Mouse (Mus musculus) monocyte, adult 5-6 weeks (primary cell): Measurements from ENCODE around the gene Pam. TPM values are rescaled to one million over a fixed set of nuclear protein-coding genes. Genes with fewer than 3 reads are reported as not detected.

Experiments
- ATAC-seq: fragments of 153-309, 156-312 bp; replicated peaks from 2 replicates; pipeline ENCODE4 v1.8.0; 2017; ENCODE audit warnings: mild to moderate bottlenecking; ENCODE audit not compliant: low TSS enrichment, insufficient number of reproducible peaks, severe bottlenecking, poor library complexity, low FRiP score
- total RNA-seq: library from RNA; stranded (forward); fragments of 200-1000, 200-491, 200-594 nt; gene quantifications from 3 replicates; pipeline ENCODE4 v1.2.3, GENCODE M21; 2017

Pam gene
- total RNA-seq, 1 experiment from 2014 or later = 22.0 TPM

DNA sequence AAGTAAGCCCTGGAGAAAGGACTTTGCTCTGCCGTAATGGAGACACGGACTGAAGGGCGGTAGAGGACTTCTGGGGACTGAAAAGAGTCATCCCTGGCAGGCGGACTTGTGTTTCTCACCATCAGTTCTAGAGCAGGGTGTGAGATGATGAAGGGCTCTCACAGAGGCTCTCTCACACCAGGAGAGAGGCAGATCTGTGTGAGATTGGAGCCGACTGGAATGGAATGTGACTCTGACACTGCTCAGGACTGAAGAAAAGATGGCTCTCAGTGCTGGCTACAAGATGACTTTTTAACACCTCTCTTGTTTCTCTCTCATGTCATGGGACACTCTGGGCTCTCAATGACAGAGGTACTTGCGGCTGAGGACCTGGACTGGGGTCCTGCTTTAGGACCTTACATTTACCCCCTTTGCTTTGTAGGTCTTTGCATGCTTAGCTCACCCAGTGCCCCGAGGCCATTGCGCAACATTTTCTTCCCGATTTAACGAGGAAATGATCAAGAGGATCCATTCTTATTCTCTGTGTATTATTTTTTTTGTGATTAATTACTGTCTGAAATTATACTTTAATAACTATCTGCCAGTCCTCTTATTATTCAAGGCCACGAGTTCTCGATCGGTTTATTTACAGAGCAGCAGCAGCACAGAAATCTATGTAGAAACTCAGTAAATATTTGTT lies 10.7 kb downstream of the Pam start:
- ATAC-seq = no peak

DNA sequence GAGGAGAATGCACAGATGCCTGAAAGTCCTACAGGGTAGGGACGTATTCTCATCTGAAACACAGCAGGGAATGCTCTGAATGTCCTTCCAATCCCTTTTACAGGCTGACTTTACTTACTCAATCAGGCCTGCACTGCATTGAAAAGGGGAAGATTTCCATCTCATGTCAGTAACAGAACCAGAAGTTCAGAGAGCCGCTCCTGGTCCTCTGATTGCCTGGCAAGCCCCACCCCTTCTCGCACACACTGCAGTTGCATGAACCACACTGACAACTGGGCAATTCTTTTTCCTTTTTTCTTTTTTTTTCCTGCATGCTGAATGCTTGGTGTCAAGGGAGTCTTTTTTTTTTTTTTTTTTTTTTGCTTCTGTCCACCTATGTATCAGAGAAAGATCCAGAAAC lies 11.9 kb downstream of the Pam start:
- no peak for ATAC-seq

DNA sequence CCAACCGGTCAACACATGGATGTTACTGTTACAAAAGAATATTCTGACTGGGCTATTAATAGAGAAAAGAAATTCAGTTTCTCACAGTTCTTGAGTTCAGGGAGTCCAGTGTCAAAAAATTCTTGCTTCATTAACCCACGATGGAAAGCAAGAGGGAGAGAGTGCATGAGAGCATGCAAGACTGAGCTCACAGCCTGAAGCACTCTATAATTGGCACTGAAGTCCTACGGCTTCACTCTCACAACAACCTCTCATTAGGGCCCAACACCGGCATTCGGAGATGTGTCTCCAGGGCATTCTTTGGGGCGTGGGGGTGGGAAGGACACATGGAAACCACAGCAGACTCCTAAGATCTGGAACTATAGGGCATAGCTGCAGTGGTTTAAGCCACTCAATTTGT lies 12.5 kb downstream of the Pam start:
- ATAC-seq = no peak

DNA sequence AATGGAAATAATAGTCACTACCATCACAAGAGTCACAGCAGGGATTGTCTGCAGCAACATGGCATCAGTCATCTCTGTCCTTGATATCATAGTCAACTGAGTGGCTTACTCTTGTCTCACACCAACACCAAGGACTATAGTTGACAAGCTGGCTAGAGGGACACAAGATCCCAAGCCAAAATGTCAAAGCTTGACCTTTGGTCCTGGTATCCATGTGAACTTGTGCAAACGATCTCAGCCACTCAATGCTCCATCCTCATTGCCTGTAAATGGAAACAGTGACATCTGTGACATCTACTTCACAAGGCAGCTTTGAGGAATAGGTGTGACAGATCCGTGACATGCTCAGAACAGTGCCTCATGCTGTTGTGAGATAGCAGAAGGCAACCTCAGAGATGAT lies 15.0 kb downstream of the Pam start:
- no peak for ATAC-seq

DNA sequence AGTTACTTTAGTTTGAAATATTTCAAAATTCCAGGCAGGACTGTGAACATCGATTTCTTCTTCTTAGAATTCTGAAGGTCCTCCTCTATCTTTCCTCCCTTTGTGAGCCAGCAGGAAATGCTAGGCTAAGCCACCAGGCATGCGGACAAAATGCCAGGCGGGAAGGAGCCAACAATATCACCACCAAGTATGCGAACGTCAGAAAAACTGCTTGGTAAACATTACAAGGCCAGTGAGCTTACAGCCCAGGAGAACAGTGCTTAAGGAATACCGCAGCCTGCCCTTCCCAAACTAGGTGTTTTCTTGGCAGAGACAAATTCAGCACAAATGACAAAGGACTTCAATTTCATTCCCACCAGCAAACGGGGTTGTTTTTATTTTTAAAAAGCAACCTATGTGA lies 15.8 kb downstream of the Pam start:
- no peak for ATAC-seq

DNA sequence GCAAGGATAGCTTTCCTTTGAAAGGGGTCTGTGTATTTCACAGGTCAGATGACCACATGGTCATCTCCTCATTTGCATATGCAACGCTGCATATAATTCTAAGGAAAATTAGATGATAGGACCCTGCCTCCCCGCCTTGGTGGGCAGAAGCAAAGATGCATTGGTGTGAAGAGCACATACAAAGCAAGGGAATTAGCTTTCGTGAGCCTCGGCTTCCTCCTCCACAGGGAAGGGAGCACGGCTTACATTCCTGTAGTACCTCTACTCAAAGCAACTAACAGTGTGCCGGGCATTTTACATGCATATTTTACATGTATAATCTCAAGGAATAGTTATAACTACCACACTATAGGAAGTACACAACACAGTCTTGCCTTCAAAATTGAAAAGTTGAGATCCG lies 16.7 kb downstream of the Pam start:
- ATAC-seq = no peak

DNA sequence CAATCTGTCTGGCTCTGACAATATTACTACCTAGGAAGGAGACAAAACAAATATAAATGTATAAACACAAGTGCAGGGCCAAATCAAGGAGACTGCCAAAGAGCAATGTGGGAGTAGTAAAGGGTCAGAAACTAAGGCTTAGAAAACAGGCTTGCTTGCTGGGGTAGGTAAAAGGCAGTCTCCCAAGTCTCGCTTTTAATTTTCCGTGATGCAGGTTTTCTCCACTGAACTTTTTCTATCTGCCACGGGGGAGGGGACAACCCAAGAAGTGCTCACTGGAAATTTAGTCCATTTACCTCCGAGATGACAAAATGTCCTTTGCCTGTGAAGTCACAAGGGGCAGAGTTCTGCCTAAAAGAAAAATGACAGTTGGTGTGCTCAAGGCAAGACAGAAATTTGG lies 21.6 kb downstream of the Pam start:
- no peak for ATAC-seq

DNA sequence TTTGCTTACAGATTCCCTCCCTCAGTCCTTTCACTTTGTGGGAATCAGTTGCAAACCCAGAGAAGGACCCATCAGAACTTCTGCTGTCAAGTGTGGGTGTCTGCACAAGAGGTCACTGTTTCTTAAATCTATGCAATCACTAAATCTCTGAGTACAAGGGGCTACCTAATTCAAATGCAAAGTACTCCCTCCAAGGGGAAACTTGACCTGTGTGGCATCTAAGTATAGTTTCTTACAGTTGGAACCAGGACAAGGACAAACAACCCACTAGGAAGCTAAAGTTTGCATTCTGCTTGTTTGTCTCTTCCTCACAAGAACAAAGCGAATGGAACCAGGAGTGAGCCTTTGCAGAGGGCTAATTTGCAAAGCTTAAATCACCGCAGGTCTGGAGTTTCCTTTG lies 22.3 kb downstream of the Pam start:
- ATAC-seq = no peak

DNA sequence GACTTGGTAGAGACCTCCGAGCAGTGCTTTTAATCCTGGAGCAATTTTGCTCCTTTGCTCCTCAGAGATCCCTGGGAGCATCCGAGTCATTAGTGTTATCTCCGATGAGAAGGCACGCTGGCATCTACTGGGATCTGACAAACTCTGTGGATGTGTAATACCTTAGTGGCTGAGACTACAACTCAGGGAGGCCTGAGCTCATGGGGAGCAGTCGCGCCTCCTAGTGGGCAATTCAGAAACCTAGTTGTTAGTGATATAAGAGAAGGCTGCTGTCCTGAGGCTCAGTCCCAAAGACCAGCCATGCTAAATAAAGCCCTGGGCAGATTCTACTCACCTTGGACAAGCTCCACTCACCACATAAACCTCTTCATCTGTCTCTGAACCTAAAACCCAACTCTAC lies 23.4 kb downstream of the Pam start:
- ATAC-seq = no peak

DNA sequence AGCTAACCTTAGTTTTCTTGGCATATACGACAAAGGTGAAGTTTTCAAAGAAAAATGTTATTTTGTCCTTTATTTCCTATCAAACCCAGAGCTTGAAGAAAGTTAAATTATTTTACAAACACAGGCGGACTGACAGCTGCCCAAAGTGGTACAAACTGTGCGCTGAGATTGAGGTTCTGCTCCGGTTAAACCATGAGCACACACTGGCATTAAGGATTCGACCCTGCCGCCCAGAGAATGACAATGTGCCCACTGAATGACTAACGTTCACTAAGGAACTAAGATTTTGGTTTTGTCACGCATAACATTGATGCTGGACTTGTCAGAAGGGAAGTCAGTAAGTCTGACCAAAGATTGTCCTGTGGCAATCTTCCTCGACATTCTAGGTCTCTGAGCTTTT lies 24.0 kb downstream of the Pam start:
- ATAC-seq = no peak

DNA sequence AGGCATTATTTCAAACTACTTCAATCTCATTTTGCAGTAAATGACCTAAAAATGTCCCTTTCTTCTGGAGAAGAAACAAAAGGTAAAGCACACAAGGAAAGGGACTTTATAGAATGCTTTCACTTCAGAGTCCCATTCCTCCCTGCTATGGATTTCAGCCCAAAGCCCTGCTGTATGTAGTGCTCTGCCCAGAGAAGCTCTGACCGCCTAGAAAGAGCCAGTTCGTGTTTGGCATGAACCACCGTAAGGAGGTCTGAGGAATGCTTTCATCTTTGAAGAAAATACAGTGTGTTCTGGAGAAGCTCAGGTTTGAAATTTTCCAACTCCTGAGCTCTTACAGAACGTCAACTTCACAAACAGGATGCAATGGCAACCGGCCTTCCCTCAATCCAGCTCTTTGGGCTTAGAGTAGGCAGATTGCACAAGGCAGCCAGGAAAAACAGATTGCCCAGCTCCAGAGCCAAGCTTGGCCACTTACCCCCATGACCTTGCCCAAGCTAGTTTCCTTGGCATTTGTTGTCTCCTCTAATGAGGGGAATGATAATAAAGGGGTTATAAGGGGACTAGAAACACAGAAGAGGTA lies 24.6 kb downstream of the Pam start:
- no peak for ATAC-seq

DNA sequence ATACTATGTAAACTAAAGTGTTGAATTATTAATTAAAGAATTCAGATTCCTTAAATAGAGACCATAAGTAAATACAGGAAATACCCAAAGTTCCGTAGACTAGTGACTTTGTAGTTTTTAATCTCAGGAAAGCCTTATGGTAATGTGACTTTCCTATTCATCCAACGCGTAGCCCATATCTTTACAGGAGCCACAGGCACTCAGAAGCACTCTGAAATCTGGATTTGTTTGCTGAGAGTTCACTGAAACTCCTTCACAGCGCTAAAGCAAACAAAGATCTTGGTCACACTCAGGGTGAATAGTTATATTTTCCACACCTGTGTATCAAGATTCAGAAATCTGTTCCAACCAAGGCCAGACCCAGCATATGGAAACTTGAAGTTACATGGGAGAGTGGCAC lies 27.3 kb downstream of the Pam start:
- ATAC-seq = no peak

DNA sequence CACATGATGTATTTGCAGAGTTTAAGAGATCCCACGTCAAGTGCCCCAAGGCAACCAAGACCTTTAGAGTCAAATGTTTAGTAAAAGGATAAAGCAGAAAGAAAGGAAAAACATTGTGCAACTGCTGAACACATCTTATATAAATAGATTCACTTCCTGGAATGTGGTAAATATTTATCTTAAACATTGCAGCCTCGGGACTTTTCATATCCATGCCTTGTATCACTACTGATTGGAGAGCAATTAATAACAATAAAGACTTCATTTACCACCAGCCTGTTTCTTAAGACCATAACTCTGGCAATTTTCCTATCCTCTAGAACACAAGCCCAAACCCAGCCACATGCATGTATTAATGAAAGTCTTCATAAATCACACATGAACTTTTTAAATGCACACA lies 33.4 kb downstream of the Pam start:
- no peak for ATAC-seq

DNA sequence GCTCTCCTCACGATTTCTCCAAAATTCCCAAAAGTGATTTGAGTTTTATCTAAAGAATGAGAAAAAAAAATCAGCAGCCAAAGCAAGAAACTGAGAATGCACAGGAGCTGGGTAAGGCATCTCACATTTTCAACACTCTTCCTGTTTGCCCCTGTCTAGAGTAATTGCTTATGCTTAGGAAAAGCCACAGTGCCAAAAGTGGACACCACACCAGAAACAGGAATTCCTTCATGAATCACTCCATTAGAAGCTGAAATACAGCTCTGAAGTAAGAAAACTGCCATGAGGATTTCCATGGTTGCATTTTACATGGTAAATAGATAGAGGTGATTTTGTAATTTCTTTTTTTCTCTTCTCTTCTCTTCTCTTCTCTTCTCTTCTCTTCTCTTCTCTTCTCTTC lies 36.0 kb downstream of the Pam start:
- no peak for ATAC-seq

DNA sequence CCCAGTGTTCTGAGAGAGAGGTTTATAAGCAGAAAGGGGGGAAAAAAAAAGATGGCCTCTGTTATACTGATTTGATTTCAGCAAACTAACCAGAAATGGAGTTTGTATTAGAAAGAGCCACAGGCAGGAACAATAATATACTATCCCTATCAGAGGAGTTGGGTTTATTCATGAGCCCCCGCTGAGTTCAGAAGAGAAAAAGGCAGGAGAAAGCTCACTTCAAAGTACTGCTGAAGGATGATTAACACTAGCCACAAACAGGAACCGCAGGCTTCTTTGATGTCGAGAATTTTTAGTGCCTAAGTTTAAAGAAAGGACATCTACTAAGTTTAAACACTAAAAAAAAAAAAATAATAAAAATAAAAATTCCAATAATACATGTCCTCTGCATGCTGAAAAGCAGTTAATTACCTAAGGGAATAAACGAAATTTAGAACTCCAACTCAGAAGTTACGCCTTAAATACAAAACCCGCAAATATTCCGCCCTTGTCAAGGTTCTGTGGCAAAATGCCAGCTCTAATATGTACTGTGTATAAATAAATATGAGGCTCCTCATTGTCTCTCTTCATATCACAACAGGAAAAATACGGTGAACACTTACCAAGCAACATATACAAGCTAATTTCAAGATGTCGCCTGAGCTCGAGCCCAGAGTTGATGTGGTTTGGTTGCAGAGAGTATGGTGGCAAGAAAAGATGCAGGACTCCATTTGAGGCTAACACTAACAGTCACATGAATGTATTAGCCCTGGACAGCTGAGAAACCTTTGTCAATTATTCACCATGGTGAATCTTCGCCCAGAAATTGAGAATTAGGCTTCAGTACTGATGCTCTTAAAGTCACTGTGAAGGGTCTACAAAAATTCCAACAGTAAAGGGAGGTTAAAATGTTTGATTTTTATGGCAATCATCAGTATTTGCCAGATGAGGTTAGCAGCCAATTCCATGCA lies 38.2 kb downstream of the Pam start:
- ATAC-seq = no peak

DNA sequence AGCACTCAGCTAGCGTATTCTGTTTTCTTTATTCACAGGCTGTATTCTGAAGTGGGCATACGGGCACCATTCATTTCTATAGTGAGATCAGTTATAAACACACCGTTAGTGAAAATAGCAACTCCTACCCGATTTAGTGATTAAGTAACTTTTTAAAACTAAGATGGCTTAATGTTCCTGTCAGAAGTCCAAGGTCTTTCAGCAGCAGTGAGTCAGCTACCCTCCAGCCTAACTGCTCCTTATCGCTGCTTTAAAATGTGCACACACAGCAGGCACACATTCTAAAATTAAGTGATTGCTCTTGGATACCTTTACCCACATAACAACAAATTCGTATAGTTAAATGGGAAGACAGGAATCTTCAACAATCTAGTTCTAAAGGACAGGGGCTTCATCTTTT lies 39.2 kb downstream of the Pam start:
- no peak for ATAC-seq

DNA sequence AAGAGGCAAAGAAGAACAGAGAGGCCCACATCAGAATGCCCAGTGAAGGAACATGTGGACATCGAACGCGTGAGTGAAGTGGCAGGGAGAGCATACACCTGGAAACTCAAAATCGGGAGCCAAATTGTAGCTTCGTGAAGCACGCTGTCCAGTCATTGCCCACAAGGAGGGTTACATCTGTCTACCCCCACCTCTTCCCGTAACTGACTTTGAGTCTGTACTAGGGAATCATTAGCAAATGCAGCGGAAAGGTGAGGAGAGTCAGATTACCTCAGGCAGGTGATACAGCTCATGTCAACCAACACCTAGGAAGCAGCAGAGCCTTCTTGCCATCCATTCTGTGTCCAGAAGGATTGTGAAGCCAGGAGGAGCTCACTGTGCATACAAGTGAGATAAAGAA lies 39.9 kb downstream of the Pam start:
- no peak for ATAC-seq

DNA sequence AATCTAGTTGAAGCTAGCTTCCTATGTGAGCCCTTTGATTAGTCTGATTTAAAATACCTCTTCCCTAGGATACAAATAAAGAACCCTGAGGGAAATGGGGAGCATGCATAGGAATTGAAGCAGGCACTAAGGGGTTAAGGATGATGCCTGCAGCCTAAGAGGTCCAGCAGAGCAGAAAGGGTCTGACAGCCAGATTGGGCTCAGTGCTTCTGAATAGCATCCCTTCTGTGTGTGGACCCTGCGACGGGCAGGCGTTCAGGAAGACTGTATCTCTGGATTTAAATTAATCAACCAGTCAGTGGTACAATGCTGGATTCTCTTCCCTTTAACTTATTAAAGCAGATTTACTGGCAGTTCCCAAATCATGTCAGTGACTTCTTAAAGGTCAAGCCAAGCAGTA lies 41.5 kb downstream of the Pam start:
- ATAC-seq = no peak

DNA sequence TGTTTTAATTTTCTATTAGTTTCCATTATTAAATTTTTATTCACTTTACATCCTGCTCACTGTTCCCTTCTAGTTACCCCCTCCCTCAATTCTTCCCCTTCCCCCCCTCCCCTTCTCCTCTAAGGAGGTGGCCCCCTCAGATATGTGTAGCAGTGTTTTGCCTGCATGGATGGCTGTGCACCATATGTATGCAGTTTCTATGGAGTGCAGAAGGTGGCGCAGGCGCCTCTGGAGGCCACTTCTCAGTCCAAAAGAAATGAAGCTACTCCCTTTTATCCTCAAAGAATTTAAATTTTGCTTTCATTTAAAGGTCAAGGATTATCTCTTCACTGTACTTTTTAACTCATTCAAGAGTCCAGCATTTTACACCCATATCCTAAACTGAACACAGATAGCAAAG lies 42.0 kb downstream of the Pam start:
- no peak for ATAC-seq

DNA sequence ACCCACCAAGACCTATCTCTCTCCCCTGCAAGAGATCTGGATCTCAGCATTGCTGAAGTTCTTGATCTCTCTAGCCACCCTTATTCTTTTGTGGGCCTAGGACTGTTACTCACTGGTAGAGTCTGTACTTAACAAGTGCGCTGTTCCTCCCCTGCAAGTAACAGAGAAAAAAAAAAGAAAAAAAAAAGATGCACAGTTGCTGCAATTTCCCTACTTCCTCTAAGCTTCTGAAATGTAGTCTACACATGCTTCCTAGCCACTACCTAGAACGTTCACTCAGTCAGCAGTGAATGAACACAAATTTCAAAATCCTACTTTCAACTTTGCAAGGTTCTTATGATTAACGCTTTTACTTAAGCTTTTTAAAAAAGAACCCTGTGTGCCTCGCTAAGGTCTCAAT lies 42.7 kb downstream of the Pam start:
- no peak for ATAC-seq
